Mouse (Mus musculus) lung, embryonic 16.5 days (tissue): ENCODE data around the gene Tomm40. TPM values are rescaled to one million over a fixed set of nuclear protein-coding genes. Genes with fewer than 3 reads are reported as not detected.

Experiments used
- ATAC-seq: fragments of 200-750 bp; cut with Nextera tagmentation; 2 replicates; pipeline ENCODE4 v1.8.0; 2017; ENCODE audit warnings: low read depth, mild to moderate bottlenecking, moderate library complexity
- H3K27ac ChIP-seq: fragments of 300-500 bp; sonication (generic); 2 replicates; pipeline ENCODE4 v1.5.1; 2014; ENCODE audit warnings: mild to moderate bottlenecking, control low read depth, low read length
- H3K27me3 ChIP-seq: fragments of 300-500 bp; sonication (generic); 2 replicates; pipeline ENCODE4 v1.6.1; 2014; ENCODE audit warnings: low read depth, low read length, mixed read lengths; ENCODE audit not compliant: control insufficient read depth, insufficient read depth
- H3K36me3 ChIP-seq: fragments of 300-500 bp; sonication (generic); 2 replicates; pipeline ENCODE4 v1.6.1; 2014; ENCODE audit warnings: low read length; ENCODE audit not compliant: control insufficient read depth, insufficient read depth
- H3K4me1 ChIP-seq: fragments of 300-500 bp; sonication (generic); replicated peaks from 2 replicates; pipeline ENCODE4 v1.6.1; 2014; ENCODE audit warnings: low read length, mixed read lengths; ENCODE audit not compliant: control insufficient read depth, insufficient read depth
- H3K4me2 ChIP-seq: fragments of 300-500 bp; sonication (generic); 2 replicates; pipeline ENCODE4 v1.6.1; 2014; ENCODE audit warnings: low read depth, low read length, control low read depth
- H3K4me3 ChIP-seq: fragments of 300-500 bp; sonication (generic); 2 replicates; pipeline ENCODE4 v1.5.1; 2014; ENCODE audit warnings: mild to moderate bottlenecking, low read length, control low read depth
- H3K9ac ChIP-seq: fragments of 300-500 bp; sonication (generic); 2 replicates; pipeline ENCODE4 v1.6.1; 2014; ENCODE audit warnings: low read length, control low read depth
- H3K9me3 ChIP-seq: fragments of 300-500 bp; sonication (generic); 2 replicates; pipeline ENCODE4 v1.6.1; 2016; ENCODE audit warnings: low read length; ENCODE audit not compliant: control insufficient read depth
- WGBS: fragments of 180-500 bp; shearing (Covaris S2); extraction: QIAGEN DNeasy Blood & Tissue Kit; methylation state at CpG from one replicate; pipeline ENCODE4 v1.1.7; 2014; 5-methylcytosine and 5-hydroxymethylcytosine counted together
- polyA plus RNA-seq: library from polyadenylated mRNA; unstranded; fragments of >200 nt; fragmentation: Nextera tagmentation; extraction: Ambion mirVana; gene quantifications from 2 replicates; pipeline ENCODE4 v1.2.1, GENCODE M21; 2015

The Tomm40 gene
- polyA plus RNA-seq, 1 experiment from 2014 or later: 87.4 TPM

GRCm38 (mm10) chr7:19686521-19686920 lies 28.7 kb downstream of the Tomm40 start:
- H3K4me2 ChIP-seq: no peak overlapping the region
- no peaks in the 10 kb centered on the region for H3K9me3 ChIP-seq
- H3K9ac ChIP-seq: no peak overlapping the region
- H3K27ac ChIP-seq: no peak overlapping the region
- H3K4me1 ChIP-seq: peaks cover 4% of the 10 kb centered on the region
- no peaks in the 10 kb centered on the region for H3K27me3 ChIP-seq
- no peak overlapping the region for H3K4me3 ChIP-seq
- WGBS: 80% methylated on average over 6 of the region's 6 CpGs
- no peaks in the 10 kb centered on the region for H3K36me3 ChIP-seq
- no peak for ATAC-seq

DNA sequence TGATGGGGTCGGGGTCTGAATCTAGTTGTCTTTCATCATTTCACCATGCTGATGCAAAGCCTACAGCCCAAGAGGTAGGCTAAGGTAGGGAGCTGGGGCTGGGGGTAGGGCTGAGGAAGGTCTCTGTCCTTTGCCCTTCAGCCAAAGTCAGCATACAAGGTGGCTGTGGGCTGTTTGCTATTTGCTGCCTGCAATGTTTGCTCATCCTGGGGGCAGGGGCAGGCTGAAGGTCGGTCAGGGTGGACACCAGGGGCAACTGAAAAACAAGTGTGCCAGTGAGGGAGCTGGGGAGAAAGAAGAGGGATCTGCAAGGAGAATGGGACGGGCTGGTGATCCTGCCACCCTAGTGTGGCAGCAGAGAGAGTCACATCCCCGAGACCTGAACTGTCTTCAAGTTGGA lies 29.9 kb downstream of the Tomm40 start:
- H3K9me3 ChIP-seq: no peaks in the 10 kb centered on the region
- no peaks in the 10 kb centered on the region for H3K36me3 ChIP-seq
- no peak for ATAC-seq
- H3K4me3 ChIP-seq: no peak overlapping the region
- peaks cover 4% of the 10 kb centered on the region for H3K4me1 ChIP-seq
- H3K27me3 ChIP-seq: no peaks in the 10 kb centered on the region
- no peak overlapping the region for H3K27ac ChIP-seq
- 54% methylated on average over 4 of the region's 4 CpGs for WGBS
- H3K9ac ChIP-seq: no peak overlapping the region
- H3K4me2 ChIP-seq: no peak overlapping the region

GRCm38 (mm10) chr7:19683771-19684201 lies 31.5 kb downstream of the Tomm40 start:
- Histone ChIP-seq H3K9me3 (no peaks in the 10 kb centered on the region), H3K4me1 (peaks cover 4% of the 10 kb centered on the region), H3K9ac (no peak overlapping the region), H3K4me2 (no peak overlapping the region), H3K36me3 (no peaks in the 10 kb centered on the region), H3K27ac (no peak overlapping the region), H3K27me3 (no peaks in the 10 kb centered on the region), H3K4me3 (no peak overlapping the region)
- ATAC-seq: peak; percentile 19; the same call in 1 of the 2 replicates
- 81% methylated on average over 6 of the region's 6 CpGs for WGBS

- Histone ChIP-seq H3K9ac (no peak overlapping the region), H3K4me3 (no peak overlapping the region), H3K36me3 (no peaks in the 10 kb centered on the region), H3K4me2 (no peak overlapping the region), H3K9me3 (no peaks in the 10 kb centered on the region), H3K27me3 (no peaks in the 10 kb centered on the region), H3K4me1 (peaks cover 4% of the 10 kb centered on the region), H3K27ac (peak overlapping the region; percentile 70)
- 0 out of 2 replicates have a peak, but pooled peaks have one; percentile 24 for ATAC-seq
- 53% methylated on average over 3 of the region's 3 CpGs for WGBS
Measured at GRCm38 (mm10) chr7:19682979-19683378, 32.3 kb downstream of the Tomm40 start.

DNA sequence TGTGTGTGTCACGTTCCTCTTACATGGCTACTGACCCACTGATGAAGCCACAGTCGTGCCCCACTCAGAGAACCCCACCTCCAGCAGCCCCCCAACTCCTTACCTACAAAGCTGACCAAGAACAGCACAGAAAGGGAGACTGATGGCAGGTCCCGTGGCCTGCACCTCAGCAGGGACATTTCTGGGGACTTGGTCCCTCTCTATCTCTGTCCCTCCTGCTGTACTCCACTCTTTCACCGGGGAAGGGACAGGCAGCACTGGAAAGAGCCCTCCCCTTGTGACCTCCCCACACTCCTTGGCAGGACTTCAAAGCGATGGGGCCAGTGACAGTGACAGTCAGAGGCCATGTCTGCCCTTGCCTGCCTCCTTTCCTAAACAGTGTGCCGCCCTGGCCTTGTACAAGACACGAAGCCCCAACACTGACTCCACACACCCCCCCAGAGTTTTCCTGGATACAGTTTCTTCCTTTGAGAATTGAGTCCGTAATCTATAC lies 34.0 kb downstream of the Tomm40 start, which contains the start of the genes Gm44805 and Apoc4:
Gm44805 (minus strand) TSS at position 222 of the 493 bp plus-strand sequence.
Apoc4 (minus strand) TSS at position 278 of the 493 bp plus-strand sequence.
- Histone ChIP-seq H3K4me1 (peaks cover 4% of the 10 kb centered on the region), H3K27me3 (no peaks in the 10 kb centered on the region), H3K9ac (peak within 1 kb of the TSS; percentile 28; the same call in 1 of the 2 replicates), H3K4me3 (no peak within 1 kb of the TSS), H3K4me2 (no peak within 1 kb of the TSS), H3K9me3 (no peaks in the 10 kb centered on the region), H3K36me3 (no peaks in the 10 kb centered on the region), H3K27ac (0 out of 2 replicates have a peak within 1 kb of the TSS, but pooled peaks have one; percentile 34)
- no peak for ATAC-seq
- WGBS: 55% methylated on average over 8 of the region's 8 CpGs

- 81% methylated on average over 2 of the region's 2 CpGs for WGBS
- no peak overlapping the region for H3K4me3 ChIP-seq
- H3K4me1 ChIP-seq: peaks cover 4% of the 10 kb centered on the region
- H3K36me3 ChIP-seq: no peaks in the 10 kb centered on the region
- no peak overlapping the region for H3K27ac ChIP-seq
- ATAC-seq: no peak
- H3K9ac ChIP-seq: no peak overlapping the region
- H3K4me2 ChIP-seq: no peak overlapping the region
- H3K9me3 ChIP-seq: no peaks in the 10 kb centered on the region
- H3K27me3 ChIP-seq: no peaks in the 10 kb centered on the region
Measured at GRCm38 (mm10) chr7:19680702-19681101, 34.5 kb downstream of the Tomm40 start.

DNA sequence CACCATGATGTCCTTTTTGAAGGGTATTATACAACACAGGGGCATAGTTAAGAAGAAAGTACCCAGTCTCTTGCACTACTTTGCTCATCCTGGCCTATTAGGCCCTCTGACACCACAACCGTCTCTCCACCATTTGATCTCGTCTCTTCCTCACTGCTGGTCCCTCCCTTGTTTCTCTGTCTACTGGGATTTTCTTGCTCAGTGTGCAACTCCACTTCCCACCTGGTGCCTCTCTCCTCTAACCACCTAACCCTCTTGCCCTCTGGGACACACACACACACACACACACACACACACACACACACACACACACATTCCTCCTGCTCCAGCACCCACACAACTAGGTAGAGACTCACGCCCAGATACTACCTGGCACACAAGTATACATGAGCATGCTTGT lies 36.3 kb downstream of the Tomm40 start:
- ATAC-seq: no peak
- 81% methylated on average over 3 of the region's 3 CpGs for WGBS
- no peak overlapping the region for H3K4me3 ChIP-seq
- H3K27ac ChIP-seq: no peak overlapping the region
- peaks cover 4% of the 10 kb centered on the region for H3K4me1 ChIP-seq
- no peak overlapping the region for H3K9ac ChIP-seq
- no peak overlapping the region for H3K4me2 ChIP-seq
- H3K36me3 ChIP-seq: no peaks in the 10 kb centered on the region
- H3K27me3 ChIP-seq: no peaks in the 10 kb centered on the region
- no peaks in the 10 kb centered on the region for H3K9me3 ChIP-seq

DNA sequence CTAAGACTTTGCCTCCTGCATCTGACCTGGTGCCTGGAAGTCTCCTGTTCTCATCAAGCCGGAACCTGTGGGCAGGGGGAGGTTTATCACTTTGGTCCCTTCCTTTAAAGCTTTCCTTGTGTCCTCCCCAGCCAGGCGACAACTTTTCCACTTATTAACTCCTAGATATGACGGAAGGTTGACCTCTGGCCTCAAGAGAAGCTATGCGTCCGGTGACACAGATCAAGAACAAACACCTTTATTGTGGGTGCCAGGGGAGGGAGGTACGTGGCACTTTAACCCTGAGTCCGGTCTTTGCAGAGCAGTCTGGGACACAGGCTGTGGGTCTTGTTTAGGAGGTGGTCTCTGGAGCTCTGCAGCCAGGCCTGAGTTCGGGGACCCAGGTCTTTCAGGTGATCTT lies 37.4 kb downstream of the Tomm40 start, which contains the start of gene Apoc2:
Apoc2 (minus strand) TSS at position 70 of the 400 bp plus-strand sequence.
- Histone ChIP-seq H3K9me3 (no peaks in the 10 kb centered on the region), H3K4me1 (no peaks in the 10 kb centered on the region), H3K27me3 (no peaks in the 10 kb centered on the region), H3K4me3 (no peak within 1 kb of the TSS), H3K27ac (no peak within 1 kb of the TSS), H3K4me2 (no peak within 1 kb of the TSS), H3K36me3 (no peaks in the 10 kb centered on the region), H3K9ac (no peak within 1 kb of the TSS)
- no peak for ATAC-seq
- 50% methylated on average over 8 of the region's 8 CpGs for WGBS

DNA sequence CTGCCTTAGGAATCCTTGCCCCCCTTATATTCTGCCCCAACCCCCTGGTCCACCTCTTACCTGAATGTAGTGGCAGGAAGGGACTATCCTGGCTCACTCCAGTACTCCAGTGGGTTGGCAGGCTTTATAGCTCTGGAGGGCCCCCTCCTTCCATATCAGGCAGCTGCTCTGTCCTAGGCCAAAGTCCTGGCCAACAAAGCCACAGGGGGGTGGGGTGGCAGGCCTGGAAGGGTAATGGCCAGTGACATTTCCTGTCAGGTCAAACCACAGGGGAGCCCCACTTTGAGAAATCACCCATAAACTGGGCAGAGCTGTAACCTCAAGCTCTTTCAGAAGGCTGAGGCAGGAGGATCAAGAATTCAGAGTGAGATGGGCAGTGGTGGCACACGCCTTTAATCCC lies 38.6 kb downstream of the Tomm40 start:
- no peaks in the 10 kb centered on the region for H3K27me3 ChIP-seq
- H3K9ac ChIP-seq: no peak overlapping the region
- 71% methylated on average over 1 of the region's 1 CpGs for WGBS
- no peaks in the 10 kb centered on the region for H3K9me3 ChIP-seq
- H3K4me1 ChIP-seq: no peaks in the 10 kb centered on the region
- no peaks in the 10 kb centered on the region for H3K36me3 ChIP-seq
- H3K27ac ChIP-seq: no peak overlapping the region
- no peak overlapping the region for H3K4me2 ChIP-seq
- no peak for ATAC-seq
- no peak overlapping the region for H3K4me3 ChIP-seq
